Mouse (Mus musculus) heart, embryonic 11.5 days (tissue): ENCODE measurements at regions not wholly inside any gene's neighbourhood (a gene's known extent, or its start where the extent isn't known, plus 50 kb on each side); places are given as distances from the start of the nearest gene placed in this dataset.

ENCODE experiments used
- ATAC-seq: fragments of 200-750 bp; cut with Nextera tagmentation; replicated peaks from 2 replicates; pipeline ENCODE4 v1.8.0; 2017; ENCODE audit warnings: moderate library complexity; ENCODE audit not compliant: insufficient number of reproducible peaks, low FRiP score, low TSS enrichment
- H3K27ac ChIP-seq: fragments of 300-500 bp; sonication (generic); 2 replicates; pipeline ENCODE4 v1.5.1; 2014; ENCODE audit warnings: mild to moderate bottlenecking, low read depth, low read length
- H3K27me3 ChIP-seq: fragments of 300-500 bp; sonication (generic); 2 replicates; pipeline ENCODE4 v1.6.1; 2014; ENCODE audit warnings: mild to moderate bottlenecking, low read length, mixed read lengths; ENCODE audit not compliant: control insufficient read depth, insufficient read depth
- H3K36me3 ChIP-seq: fragments of 300-500 bp; sonication (generic); 2 replicates; pipeline ENCODE4 v1.6.1; 2014; ENCODE audit warnings: mild to moderate bottlenecking, low read length, moderate library complexity, mixed read lengths; ENCODE audit not compliant: control insufficient read depth, insufficient read depth
- H3K4me1 ChIP-seq: fragments of 300-500 bp; sonication (generic); 2 replicates; pipeline ENCODE4 v1.6.1; 2014; ENCODE audit warnings: low read length; ENCODE audit not compliant: control insufficient read depth, insufficient read depth
- H3K4me2 ChIP-seq: fragments of 300-500 bp; sonication (generic); 2 replicates; pipeline ENCODE4 v1.6.1; 2014; ENCODE audit warnings: mild to moderate bottlenecking, moderate library complexity
- H3K4me3 ChIP-seq: fragments of 300-500 bp; sonication (generic); 2 replicates; pipeline ENCODE4 v1.5.1; 2014; ENCODE audit warnings: low read depth, low read length
- H3K9ac ChIP-seq: fragments of 300-500 bp; sonication (generic); 2 replicates; pipeline ENCODE4 v1.6.1; 2014; ENCODE audit warnings: mild to moderate bottlenecking, low read depth, low read length, moderate library complexity
- H3K9me3 ChIP-seq: fragments of 300-500 bp; sonication (generic); replicated peaks from 2 replicates; pipeline ENCODE4 v1.6.1; 2016; ENCODE audit warnings: low read length; ENCODE audit not compliant: control insufficient read depth
- WGBS: fragments of 180-500 bp; shearing (Covaris S2); extraction: QIAGEN DNeasy Blood & Tissue Kit; methylation state at CpG from one replicate; pipeline ENCODE4 v1.1.7; 2014; ENCODE audit not compliant: insufficient replicate concordance; 5-methylcytosine and 5-hydroxymethylcytosine counted together

GRCm38 (mm10) chr4:142838363-142838964 is 374.3 kb downstream of the Prdm2 start:
- Histone ChIP-seq H3K4me1 (0 out of 2 replicates have a peak, but pooled peaks cover 4% of the 10 kb centered on the region), H3K9me3 (no peaks in the 10 kb centered on the region), H3K36me3 (no peaks in the 10 kb centered on the region), H3K4me3 (no peak overlapping the region), H3K4me2 (no peak overlapping the region), H3K9ac (no peak overlapping the region), H3K27me3 (no peaks in the 10 kb centered on the region), H3K27ac (no peak overlapping the region)
- ATAC-seq, result no peak
- WGBS, result 54% methylated on average over 4 of the region's 4 CpGs

DNA sequence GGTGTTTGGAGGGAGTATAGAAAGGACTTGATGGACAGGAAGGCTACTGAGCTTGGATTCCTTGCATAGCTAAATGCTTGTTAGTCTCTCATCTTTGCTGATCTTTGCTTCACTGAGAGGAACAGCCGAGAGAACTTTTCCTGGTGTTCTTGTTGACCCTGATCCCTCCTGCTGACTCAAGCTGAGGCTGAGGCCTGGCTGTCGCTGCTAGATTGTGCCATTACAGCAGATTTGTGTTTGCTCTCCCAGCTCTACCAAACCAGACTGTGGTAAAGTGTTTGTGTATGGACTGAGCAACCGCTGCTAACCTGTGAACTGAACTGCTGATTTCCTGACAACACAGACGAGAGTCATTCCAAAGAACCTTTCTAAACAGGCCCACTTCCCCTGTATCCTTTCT is 375.2 kb downstream of the Prdm2 start:
- H3K4me3 ChIP-seq, result no peak overlapping the region
- no peak for ATAC-seq
- 76% methylated on average over 4 of the region's 4 CpGs for WGBS
- H3K27me3 ChIP-seq, result no peaks in the 10 kb centered on the region
- H3K4me1 ChIP-seq, result 0 out of 2 replicates have a peak, but pooled peaks cover 4% of the 10 kb centered on the region
- no peak overlapping the region for H3K9ac ChIP-seq
- H3K4me2 ChIP-seq, result no peak overlapping the region
- H3K9me3 ChIP-seq, result no peaks in the 10 kb centered on the region
- no peaks in the 10 kb centered on the region for H3K36me3 ChIP-seq
- H3K27ac ChIP-seq, result no peak overlapping the region

DNA sequence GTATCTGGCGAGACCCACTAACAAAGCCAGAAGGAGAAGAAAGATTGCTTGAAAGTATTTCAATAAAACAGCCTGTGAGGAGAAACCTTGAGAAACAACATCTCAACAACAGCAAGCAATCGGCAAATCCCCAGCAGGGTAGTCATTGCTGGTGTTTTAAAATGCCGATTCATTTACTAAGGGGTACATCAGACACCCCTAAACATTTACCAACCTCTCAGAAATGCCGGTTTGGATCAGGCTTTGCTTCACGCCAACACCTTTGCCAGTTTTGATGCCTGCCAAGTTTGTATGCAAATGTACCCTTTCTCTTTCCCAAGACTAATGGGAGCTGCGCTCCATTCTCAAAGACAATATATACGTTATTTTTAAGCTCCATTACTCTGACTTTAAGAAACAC is 383.1 kb downstream of the Prdm2 start:
- H3K27me3 ChIP-seq, result no peaks in the 10 kb centered on the region
- no peak for ATAC-seq
- H3K27ac ChIP-seq, result no peak overlapping the region
- no peak overlapping the region for H3K4me3 ChIP-seq
- H3K4me1 ChIP-seq, result no peaks in the 10 kb centered on the region
- H3K9ac ChIP-seq, result no peak overlapping the region
- H3K36me3 ChIP-seq, result no peaks in the 10 kb centered on the region
- no peaks in the 10 kb centered on the region for H3K9me3 ChIP-seq
- no peak overlapping the region for H3K4me2 ChIP-seq
- WGBS, result 79% methylated on average over 7 of the region's 7 CpGs

- no peaks in the 10 kb centered on the region for H3K4me1 ChIP-seq
- 42% methylated on average over 10 of the region's 10 CpGs for WGBS
- H3K9ac ChIP-seq, result no peak overlapping the region
- no peak overlapping the region for H3K4me3 ChIP-seq
- H3K36me3 ChIP-seq, result no peaks in the 10 kb centered on the region
- H3K9me3 ChIP-seq, result no peaks in the 10 kb centered on the region
- no peak overlapping the region for H3K27ac ChIP-seq
- ATAC-seq, result no peak
- no peaks in the 10 kb centered on the region for H3K27me3 ChIP-seq
- no peak overlapping the region for H3K4me2 ChIP-seq
These were observed 383.8 kb downstream of the Prdm2 start for GRCm38 (mm10) chr4:142828969-142829368.

GRCm38 (mm10) chr4:142826250-142826893 is 386.4 kb downstream of the Prdm2 start:
- Histone ChIP-seq H3K9ac (no peak overlapping the region), H3K27ac (no peak overlapping the region), H3K4me2 (no peak overlapping the region), H3K36me3 (no peaks in the 10 kb centered on the region), H3K4me1 (no peaks in the 10 kb centered on the region), H3K4me3 (no peak overlapping the region), H3K27me3 (no peaks in the 10 kb centered on the region), H3K9me3 (no peaks in the 10 kb centered on the region)
- no peak for ATAC-seq
- WGBS, result 70% methylated on average over 13 of the region's 13 CpGs

GRCm38 (mm10) chr4:142825786-142826185 is 387.0 kb downstream of the Prdm2 start:
- no peaks in the 10 kb centered on the region for H3K4me1 ChIP-seq
- no peak overlapping the region for H3K4me3 ChIP-seq
- no peak for ATAC-seq
- WGBS, result 62% methylated on average over 5 of the region's 5 CpGs
- H3K4me2 ChIP-seq, result no peak overlapping the region
- no peak overlapping the region for H3K9ac ChIP-seq
- H3K9me3 ChIP-seq, result no peaks in the 10 kb centered on the region; the same call in 1 of the 2 replicates
- no peak overlapping the region for H3K27ac ChIP-seq
- no peaks in the 10 kb centered on the region for H3K36me3 ChIP-seq
- no peaks in the 10 kb centered on the region for H3K27me3 ChIP-seq

DNA sequence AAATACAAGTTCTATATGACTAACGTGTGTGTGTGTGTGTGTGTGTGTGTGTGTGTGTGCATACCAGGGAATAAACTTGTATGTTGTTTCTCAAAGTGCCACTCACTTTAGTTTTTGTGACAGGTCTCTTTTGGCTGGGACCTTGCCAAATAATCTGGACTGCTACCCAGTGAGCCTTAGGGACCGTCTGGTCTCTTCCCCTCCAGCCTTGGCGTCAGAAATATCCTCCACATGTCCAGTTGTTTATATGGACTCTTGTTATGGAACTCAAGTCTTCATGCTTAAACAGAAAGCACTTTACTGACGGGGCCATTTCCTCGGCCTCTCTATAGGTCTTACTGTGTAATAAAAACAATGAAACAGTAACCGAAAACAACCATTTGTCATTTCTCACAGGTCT is 394.4 kb downstream of the Prdm2 start:
- H3K4me3 ChIP-seq, result no peak overlapping the region
- no peak overlapping the region for H3K27ac ChIP-seq
- no peak overlapping the region for H3K9ac ChIP-seq
- H3K4me1 ChIP-seq, result no peaks in the 10 kb centered on the region
- H3K36me3 ChIP-seq, result no peaks in the 10 kb centered on the region
- ATAC-seq, result no peak
- H3K9me3 ChIP-seq, result no peaks in the 10 kb centered on the region; the same call in 1 of the 2 replicates
- H3K4me2 ChIP-seq, result no peak overlapping the region
- WGBS, result 72% methylated on average over 6 of the region's 6 CpGs
- H3K27me3 ChIP-seq, result no peaks in the 10 kb centered on the region

DNA sequence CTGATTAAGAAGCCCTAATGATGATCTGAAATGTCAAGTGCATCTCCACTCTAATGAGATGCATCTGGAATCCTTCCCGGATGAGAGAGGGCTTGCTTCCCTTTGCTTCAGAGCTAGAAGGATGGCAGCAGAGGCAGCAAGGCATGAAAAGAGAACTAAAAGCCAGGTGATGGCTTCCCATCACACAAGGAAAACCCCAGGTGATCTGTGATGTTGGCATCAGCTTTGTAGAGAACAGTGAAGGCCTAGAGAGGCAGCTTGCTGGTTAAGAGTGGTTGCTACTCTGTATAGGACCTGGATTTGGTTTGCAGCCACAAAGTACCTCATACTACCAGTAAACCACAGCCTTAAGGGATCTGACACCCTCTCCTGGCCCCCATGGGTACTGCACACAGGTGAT is 395.8 kb downstream of the Prdm2 start:
- H3K4me3 ChIP-seq, result no peak overlapping the region
- no peaks in the 10 kb centered on the region; the same call in 1 of the 2 replicates for H3K9me3 ChIP-seq
- no peaks in the 10 kb centered on the region for H3K4me1 ChIP-seq
- H3K4me2 ChIP-seq, result no peak overlapping the region
- WGBS, result 76% methylated on average over 1 of the region's 1 CpGs
- no peaks in the 10 kb centered on the region for H3K36me3 ChIP-seq
- H3K27me3 ChIP-seq, result no peaks in the 10 kb centered on the region
- ATAC-seq, result no peak
- no peak overlapping the region for H3K27ac ChIP-seq
- H3K9ac ChIP-seq, result no peak overlapping the region

- no peak overlapping the region for H3K9ac ChIP-seq
- no peak overlapping the region for H3K27ac ChIP-seq
- ATAC-seq, result no peak
- H3K27me3 ChIP-seq, result no peaks in the 10 kb centered on the region
- H3K36me3 ChIP-seq, result no peaks in the 10 kb centered on the region
- no peak overlapping the region for H3K4me3 ChIP-seq
- no peak overlapping the region for H3K4me2 ChIP-seq
- no peaks in the 10 kb centered on the region for H3K9me3 ChIP-seq
- H3K4me1 ChIP-seq, result no peaks in the 10 kb centered on the region
- WGBS, result 75% methylated on average over 2 of the region's 2 CpGs
These were observed 409.0 kb downstream of the Prdm2 start for GRCm38 (mm10) chr4:142803819-142804218.
